ENCODE assay signal across 24 mouse cellular contexts in the genomic region with DNA sequence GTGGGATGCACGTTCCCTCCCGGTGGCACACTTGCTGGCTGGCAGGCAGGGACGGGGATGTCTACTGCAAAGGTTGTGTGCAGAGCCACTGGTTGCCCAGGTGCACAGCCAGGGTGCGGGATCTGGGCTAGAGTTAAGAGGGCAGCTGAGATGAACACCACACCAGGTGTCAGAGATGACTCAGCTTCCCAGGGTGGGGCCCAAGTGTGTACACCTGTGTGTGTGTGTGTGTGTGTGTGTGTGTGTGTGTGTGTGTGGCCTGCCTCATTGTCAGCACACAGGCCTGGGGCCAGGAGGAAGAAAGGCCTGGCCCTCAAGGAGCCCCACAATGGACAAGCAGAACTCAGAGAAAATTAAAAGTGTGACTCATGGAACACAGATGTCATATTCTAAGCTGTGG. TPM values are rescaled to one million over a fixed set of nuclear protein-coding genes. Genes with fewer than 3 reads are reported as not detected.
DNase-seq lines count a peak whose midpoint lies in the region; ATAC-seq and TF ChIP-seq lines count a peak whose summit lies in the region.
"Had no signal": no experiment of that assay in that cellular context is flagged by ENCODE, and none has a peak within 500 bp of the region (broad histone marks: within the 10 kb centered on the region; RNA-seq: fewer than 3 reads in every experiment).

No protein-coding gene starts in this region.

- H3K36me3 ChIP-seq in heart, embryonic 10.5 days = no peaks in the 10 kb centered on the region
- H3K36me3 ChIP-seq in CH12.LX (replicated peaks in 1 of 2; ENCODE audit: control insufficient read depth in 1 of 2, insufficient read depth in 1 of 2, low read length in 1 of 2) = no peaks in the 10 kb centered on the region
- no peaks in the 10 kb centered on the region for H3K36me3 ChIP-seq in intestine, embryonic 16.5 days (ENCODE audit: control insufficient read depth, insufficient read depth, low read length)
- no peaks in the 10 kb centered on the region for H3K36me3 ChIP-seq in stomach, embryonic 16.5 days (ENCODE audit: control insufficient read depth, insufficient read depth, low read length)
- H3K36me3 ChIP-seq: embryonic facial prominence, embryonic 12.5 days; G1E; heart, embryonic 15.5 days; hindbrain, embryonic 10.5 days had no signal

- H3K9me3 ChIP-seq in heart, embryonic 10.5 days = no peaks in the 10 kb centered on the region
- no peaks in the 10 kb centered on the region for H3K9me3 ChIP-seq in CH12.LX (replicated peaks; ENCODE audit: low read length)
- no peaks in the 10 kb centered on the region for H3K9me3 ChIP-seq in intestine, embryonic 16.5 days (ENCODE audit: control insufficient read depth, low read length)
- H3K9me3 ChIP-seq in stomach, embryonic 16.5 days (replicated peaks; ENCODE audit: control insufficient read depth, low read length) = no peaks in the 10 kb centered on the region
- H3K9me3 ChIP-seq: embryonic facial prominence, embryonic 12.5 days; G1E; heart, embryonic 15.5 days; hindbrain, embryonic 10.5 days had no signal

- H3K27ac ChIP-seq in heart, embryonic 10.5 days = peak overlapping the region; percentile 29; the same call in 1 of the 2 replicates
- no peak overlapping the region for H3K27ac ChIP-seq in CH12.LX (ENCODE audit: insufficient read depth, low read depth)
- H3K27ac ChIP-seq in intestine, embryonic 16.5 days (ENCODE audit: low read length) = no peak overlapping the region
- no peak overlapping the region for H3K27ac ChIP-seq in stomach, embryonic 16.5 days (ENCODE audit: low read length)
- H3K27ac ChIP-seq: embryonic facial prominence, embryonic 12.5 days; gastrocnemius, adult 2 months; heart, embryonic 15.5 days; hindbrain, embryonic 10.5 days; hindbrain, embryonic 14.5 days had no signal

- no peaks in the 10 kb centered on the region for H3K79me2 ChIP-seq in CH12.LX (replicated peaks; ENCODE audit: control insufficient read depth, extremely low read depth, insufficient read depth, poor library complexity, severe bottlenecking)

- 0 out of 2 replicates have a peak, but pooled peaks cover 4% of the 10 kb centered on the region for H3K27me3 ChIP-seq in heart, embryonic 10.5 days (ENCODE audit: insufficient read depth, poor library complexity, severe bottlenecking)
- H3K27me3 ChIP-seq in CH12.LX (replicated peaks) = no peaks in the 10 kb centered on the region
- H3K27me3 ChIP-seq in intestine, embryonic 16.5 days (replicated peaks; ENCODE audit: control insufficient read depth, insufficient read depth, low read length) = no peaks in the 10 kb centered on the region
- H3K27me3 ChIP-seq in stomach, embryonic 16.5 days (ENCODE audit: control insufficient read depth, insufficient read depth, low read length) = no peaks in the 10 kb centered on the region
- H3K27me3 ChIP-seq: embryonic facial prominence, embryonic 12.5 days; heart, embryonic 15.5 days had no signal

- ATAC-seq in intestine, embryonic 16.5 days = peak; percentile 83
- peak; percentile 69; the same call in 1 of the 2 replicates for ATAC-seq in stomach, embryonic 16.5 days (ENCODE audit: insufficient read depth, low FRiP score)
- ATAC-seq: forebrain, embryonic 14.5 days had no signal

- no peak overlapping the region for H3K4me3 ChIP-seq in heart, embryonic 10.5 days
- H3K4me3 ChIP-seq in CH12.LX (replicated peaks in 1 of 3; ENCODE audit: low read depth in 2 of 3, low read length in 2 of 3, poor library complexity in 1 of 3) = no peak overlapping the region
- no peak overlapping the region for H3K4me3 ChIP-seq in intestine, embryonic 16.5 days (ENCODE audit: low read length)
- no peak overlapping the region for H3K4me3 ChIP-seq in stomach, embryonic 16.5 days (replicated peaks; ENCODE audit: low read length)
- H3K4me3 ChIP-seq: embryonic facial prominence, embryonic 12.5 days; gastrocnemius, adult 2 months; heart, embryonic 15.5 days; hindbrain, embryonic 10.5 days had no signal

- no peak overlapping the region for H3K9ac ChIP-seq in CH12.LX (ENCODE audit: insufficient read depth, low read depth)
- H3K9ac ChIP-seq in intestine, embryonic 16.5 days (ENCODE audit: low read depth, low read length) = no peak overlapping the region
- no peak overlapping the region for H3K9ac ChIP-seq in stomach, embryonic 16.5 days (ENCODE audit: low read length)
- H3K9ac ChIP-seq: embryonic facial prominence, embryonic 12.5 days; heart, embryonic 15.5 days; hindbrain, embryonic 14.5 days had no signal

- no peak overlapping the region for H3K4me2 ChIP-seq in CH12.LX (ENCODE audit: insufficient read depth, low read depth, poor library complexity, severe bottlenecking)
- no peak overlapping the region for H3K4me2 ChIP-seq in intestine, embryonic 16.5 days (ENCODE audit: low read depth, low read length)
- H3K4me2 ChIP-seq in stomach, embryonic 16.5 days (ENCODE audit: low read depth, low read length) = no peak overlapping the region
- H3K4me2 ChIP-seq: embryonic facial prominence, embryonic 12.5 days; heart, embryonic 11.5 days; heart, embryonic 15.5 days; hindbrain, embryonic 14.5 days had no signal

- in situ Hi-C loops in CH12.LX (cut with MboI; ENCODE audit: low pct_ligation_motif_present, low pct_unique_long_range_greater_than_20kb, low sequenced_read_pairs) = no loop called here

- WGBS in heart, embryonic 10.5 days = 86% methylated on average over 4 of the region's 4 CpGs
- WGBS in intestine, embryonic 16.5 days = 86% methylated on average over 4 of the region's 4 CpGs
- 69% methylated on average over 4 of the region's 4 CpGs for WGBS in stomach, embryonic 16.5 days

- H3K4me1 ChIP-seq in heart, embryonic 10.5 days = peaks cover 21% of the 10 kb centered on the region
- peaks cover 12 to 31% of the 10 kb centered on the region in 2 experiments for H3K4me1 ChIP-seq in CH12.LX (ENCODE audit: control insufficient read depth in 1 of 2, insufficient read depth in 2 of 2)
- peaks cover 5% of the 10 kb centered on the region; the same call in 1 of the 2 replicates for H3K4me1 ChIP-seq in intestine, embryonic 16.5 days (ENCODE audit: control insufficient read depth, insufficient read depth, low read length)
- peaks cover 3% of the 10 kb centered on the region; the same call in 1 of the 2 replicates for H3K4me1 ChIP-seq in stomach, embryonic 16.5 days (ENCODE audit: control insufficient read depth, insufficient read depth, low read length)
- H3K4me1 ChIP-seq: embryonic facial prominence, embryonic 12.5 days had no signal

- dilution Hi-C loops in CH12.LX (cut with MboI; ENCODE audit: extremely low pct_ligation_motif_present, extremely low pct_unique_long_range_greater_than_20kb, low sequenced_read_pairs) = no loop called here

- DNase-seq in heart, embryonic 10.5 days (ENCODE audit: low spot score) = no peak
- DNase-seq in heart, adult 8-10 months (ENCODE audit: low spot score) = no peak
- DNase-seq in CH12.LX (ENCODE audit: extremely low read depth) = peak; percentile 46
- no peak for DNase-seq in thymus, postnatal 10 days (ENCODE audit: low spot score in 2 of 2)
- no peak for DNase-seq in cerebellum, postnatal 25 days
- DNase-seq: adrenal gland, adult 8-10 months; adrenal gland, postnatal 36 days; cerebellum, adult 2 months; cerebellum, postnatal 10 days; embryo, embryonic 11 days; gastrocnemius, adult 2 months; gastrocnemius, postnatal 25 days; heart, postnatal 14 days had no signal

- TF ChIP-seq CTCF in CH12.LX (conservative IDR thresholded peaks at IDR 0.05 in 1 of 2, IDR thresholded peaks at IDR 0.05 in 1 of 2; ENCODE audit: low read depth in 2 of 2, low read length in 2 of 2) = no peak

- TF ChIP-seq POLR2A in CH12.LX (IDR thresholded peaks at IDR 0.05; ENCODE audit: low read depth, low read length) = no peak

- TF ChIP-seq EP300 in CH12.LX (IDR thresholded peaks at IDR 0.05; ENCODE audit: low read length) = no peak; the same call in 1 of the 2 replicates

- TF ChIP-seq RAD21 in CH12.LX (IDR thresholded peaks at IDR 0.05; ENCODE audit: low read depth, low read length) = no peak

TF ChIP-seq in CH12.LX, 34 proteins besides CTCF, POLR2A, EP300 and RAD21:
- TF ChIP-seq ZKSCAN1 (IDR thresholded peaks at IDR 0.05; ENCODE audit: borderline replicate concordance, low read depth, low read length) = no peak
- peak; percentile 79 for TF ChIP-seq TCF12 (IDR thresholded peaks at IDR 0.05; ENCODE audit: low read depth, low read length)
- TF ChIP-seq MEF2A (IDR thresholded peaks at IDR 0.05; ENCODE audit: borderline replicate concordance, low read depth, low read length) = no peak
- no peak for TF ChIP-seq HCFC1 (IDR thresholded peaks at IDR 0.05; ENCODE audit: low read depth, low read length)
- TF ChIP-seq GABPA (IDR thresholded peaks at IDR 0.05; ENCODE audit: insufficient replicate concordance, low read depth, low read length) = no peak
- TF ChIP-seq ETS1 (conservative IDR thresholded peaks at IDR 0.05; ENCODE audit: low read depth, low read length) = 0 out of 2 replicates have a peak, but pooled peaks have one; percentile 40
- no peak for TF ChIP-seq JUND (conservative IDR thresholded peaks at IDR 0.05; ENCODE audit: low read depth, low read length)

RNA-seq across cellular contexts. Expression of gene March10, which starts 31.9 kb away (rescaled TPM):
- 0.23 and 0.40 TPM in 2 replicates for polyA plus RNA-seq in heart, embryonic 10.5 days (2016; fragmentation: Nextera tagmentation; extraction: Ambion mirVana)
- total RNA-seq in heart, adult 8-10 months (2022) = not detected
- total RNA-seq in CH12.LX (2012; rRNA removed) (not detected in 2 replicates), CH12.LX (2014; rRNA removed) (not detected in 2 replicates)
- not detected in 2 replicates for polyA plus RNA-seq in CH12.LX (2012; ENCODE audit: insufficient read length, low read depth)
- polyA plus RNA-seq in intestine, embryonic 16.5 days (2015; fragmentation: Nextera tagmentation; extraction: Ambion mirVana) = 0.04 and 0.13 TPM in 2 replicates
- not detected in 2 replicates for polyA plus RNA-seq in stomach, embryonic 16.5 days (2015; fragmentation: Nextera tagmentation; extraction: Ambion mirVana)
- total RNA-seq: adrenal gland, adult 8-10 months; adrenal gland, postnatal 36 days; common myeloid progenitor, adult 5-6 weeks; gastrocnemius, adult 2 months; gastrocnemius, postnatal 25 days; granulocyte monocyte progenitor cell, adult 5-6 weeks; heart, postnatal 14 days had no signal
- polyA plus RNA-seq: G1E; heart, embryonic 15.5 days had no signal
